Mouse (Mus musculus): ENCODE measurements at regions not wholly inside any gene's neighbourhood (a gene's known extent, or its start where the extent isn't known, plus 50 kb on each side); places are given as distances from the start of the nearest gene placed in this dataset.
A peak's percentile ranks its signal among the peaks of the same experiment; 100 is the strongest.

DNA sequence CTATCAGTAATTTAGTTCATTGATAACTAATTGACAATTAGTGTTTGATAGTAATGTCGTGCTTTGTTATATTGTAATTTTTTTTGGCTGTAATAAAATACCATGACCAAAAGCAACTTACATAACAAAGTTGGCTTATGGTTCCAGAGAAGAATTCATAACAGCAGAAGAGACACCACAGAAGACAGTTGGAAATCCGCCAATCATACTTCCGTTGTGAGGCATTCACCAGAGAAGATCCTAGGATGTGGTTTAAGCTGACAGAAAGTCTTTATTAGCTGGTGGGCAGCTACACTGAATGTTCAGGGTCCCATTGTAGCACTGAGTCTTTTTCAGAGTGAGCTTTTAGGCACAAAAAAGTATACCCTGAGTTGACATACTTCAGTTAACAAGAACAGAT lies 109.9 kb downstream of the Sec23a start:
- H3K27ac ChIP-seq (replicated peaks) = no peak overlapping the region
- ATAC-seq (ENCODE audit: low read depth) = no peak
- no peaks in the 10 kb centered on the region for H3K9me3 ChIP-seq
- no peaks in the 10 kb centered on the region for H3K27me3 ChIP-seq
- WGBS = 89% methylated on average over 3 of the region's 3 CpGs
- H3K9ac ChIP-seq = no peak overlapping the region
- H3K4me2 ChIP-seq = no peak overlapping the region
- no peaks in the 10 kb centered on the region for H3K36me3 ChIP-seq
- no peaks in the 10 kb centered on the region for H3K4me1 ChIP-seq (replicated peaks)
- H3K4me3 ChIP-seq = no peak overlapping the region

DNA sequence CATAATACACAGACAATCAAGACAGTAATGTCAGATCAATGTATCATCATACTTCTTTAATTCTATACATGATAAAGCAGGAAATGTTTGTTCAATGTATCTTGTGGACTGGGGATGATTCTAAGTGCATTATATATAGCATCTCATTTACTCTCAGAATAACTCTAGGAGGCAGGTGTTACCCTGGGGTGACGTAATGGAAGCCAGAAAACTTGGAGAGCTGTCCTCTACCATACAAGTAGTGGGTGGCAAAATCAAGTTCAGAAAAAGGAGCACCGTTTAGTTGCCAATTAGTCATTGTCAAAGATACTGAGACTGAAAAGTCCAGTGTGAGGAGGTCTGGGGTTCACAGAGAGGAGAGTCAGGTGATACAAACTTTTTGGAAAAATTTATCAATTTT lies 136.0 kb downstream of the Sec23a start:
- no peaks in the 10 kb centered on the region for H3K27me3 ChIP-seq
- H3K36me3 ChIP-seq = no peaks in the 10 kb centered on the region
- H3K4me2 ChIP-seq = no peak overlapping the region
- H3K27ac ChIP-seq (replicated peaks) = no peak overlapping the region
- no peaks in the 10 kb centered on the region for H3K4me1 ChIP-seq (replicated peaks)
- H3K9me3 ChIP-seq = no peaks in the 10 kb centered on the region
- 86% methylated on average over 2 of the region's 2 CpGs for WGBS
- H3K4me3 ChIP-seq = no peak overlapping the region
- no peak for ATAC-seq (ENCODE audit: low read depth)
- H3K9ac ChIP-seq = no peak overlapping the region

DNA sequence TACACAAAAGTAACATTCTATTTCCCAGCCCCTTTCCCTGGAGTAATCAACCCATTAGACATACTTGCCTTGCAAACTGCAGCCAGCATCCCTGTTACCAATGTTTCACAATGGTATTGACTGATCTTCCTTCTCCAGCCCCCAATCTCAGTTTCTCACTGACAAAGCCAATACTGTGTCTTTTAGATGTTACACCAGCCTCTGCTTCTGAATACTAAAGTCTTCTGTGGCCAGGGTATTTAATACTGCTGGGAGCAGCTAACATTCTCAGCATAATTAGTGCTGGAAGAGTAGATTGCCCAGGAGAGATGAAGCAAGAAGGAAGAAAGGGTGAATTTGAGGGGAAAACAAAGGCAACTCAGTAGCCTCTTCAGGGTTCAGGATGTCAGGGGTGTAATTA lies 139.4 kb downstream of the Sec23a start:
- ATAC-seq (ENCODE audit: low read depth) = no peak
- no peak overlapping the region for H3K27ac ChIP-seq (replicated peaks)
- no peak overlapping the region for H3K9ac ChIP-seq
- no peaks in the 10 kb centered on the region for H3K27me3 ChIP-seq
- no peaks in the 10 kb centered on the region for H3K4me1 ChIP-seq (replicated peaks)
- H3K36me3 ChIP-seq = no peaks in the 10 kb centered on the region
- H3K4me3 ChIP-seq = no peak overlapping the region
- H3K9me3 ChIP-seq = no peaks in the 10 kb centered on the region
- no peak overlapping the region for H3K4me2 ChIP-seq

DNA sequence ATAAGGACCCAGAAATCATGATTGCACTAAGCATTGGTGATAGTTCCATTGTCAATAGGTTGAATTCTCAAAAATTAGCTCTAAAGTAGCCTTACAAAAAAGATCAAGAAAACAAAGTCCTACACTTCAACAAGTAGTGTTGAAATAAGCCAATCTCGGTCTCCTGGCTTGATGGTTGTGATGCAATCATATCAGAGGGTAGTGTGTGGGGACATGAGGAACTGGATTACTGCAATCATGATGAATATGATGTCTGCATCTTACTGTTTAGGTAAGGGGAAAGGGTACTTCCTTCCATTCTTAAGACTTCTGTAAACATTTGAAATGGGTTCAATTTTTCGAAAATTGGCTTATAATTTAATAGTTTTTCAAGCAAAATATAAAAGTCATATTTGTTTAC lies 155.3 kb downstream of the Sec23a start:
- Histone ChIP-seq H3K36me3 (no peaks in the 10 kb centered on the region), H3K4me2 (no peak overlapping the region), H3K9ac (no peak overlapping the region), H3K9me3 (no peaks in the 10 kb centered on the region), H3K27me3 (no peaks in the 10 kb centered on the region), H3K4me3 (no peak overlapping the region), H3K27ac (replicated peaks) (no peak overlapping the region), H3K4me1 (replicated peaks) (no peaks in the 10 kb centered on the region)
- WGBS = 68% methylated on average over 2 of the region's 2 CpGs
- no peak for ATAC-seq (ENCODE audit: low read depth)

DNA sequence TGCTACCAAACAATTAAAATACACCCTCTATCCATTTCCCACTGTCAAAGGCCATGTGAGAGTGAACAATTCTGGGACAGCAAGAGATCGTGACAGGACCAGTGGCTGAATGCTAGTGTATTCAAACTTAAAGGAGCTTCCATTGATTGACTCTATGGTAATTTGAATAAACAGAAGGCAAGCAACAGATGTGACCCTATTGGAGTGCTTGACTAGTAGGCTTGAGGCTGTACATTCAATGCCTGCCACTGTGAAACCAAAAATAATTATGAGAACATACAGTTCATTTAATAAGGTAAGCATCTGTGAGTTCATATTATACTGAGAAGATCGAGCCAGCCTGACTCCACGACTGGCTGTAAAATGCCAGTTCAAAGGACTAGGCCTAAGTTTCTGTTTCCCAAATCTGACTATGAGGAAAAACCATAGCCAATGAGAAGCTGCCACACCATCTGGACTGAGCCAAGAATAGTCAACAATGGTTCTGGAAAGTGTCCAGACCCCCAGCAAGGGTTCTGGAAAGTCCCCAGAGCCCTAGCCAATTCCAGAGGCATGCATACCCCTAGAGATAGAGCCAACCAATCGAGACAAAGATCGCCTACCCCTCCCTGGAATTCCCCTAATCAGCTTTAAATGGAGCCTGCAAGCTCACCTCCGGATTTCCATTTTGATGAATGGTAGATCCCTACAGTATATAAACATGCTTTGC lies 160.0 kb downstream of the Sec23a start:
- ATAC-seq (ENCODE audit: low read depth) = no peak

DNA sequence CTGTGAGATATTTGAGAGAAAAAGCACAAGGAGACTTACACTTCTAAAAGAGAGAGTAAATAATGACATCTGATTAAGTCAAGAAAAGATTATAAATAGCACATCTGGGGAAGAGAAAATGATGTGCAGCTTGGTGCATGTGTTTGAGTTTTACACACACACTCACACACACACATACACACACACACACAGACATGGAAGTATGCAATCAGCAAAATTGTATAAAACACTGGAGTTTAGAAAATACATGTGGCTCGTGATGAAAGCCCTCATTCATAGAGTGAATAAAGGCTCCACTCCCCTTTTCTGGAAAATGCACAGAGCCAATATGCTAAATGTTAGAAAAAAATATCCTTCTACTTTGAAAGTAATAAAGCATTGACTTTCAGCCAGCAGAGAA lies 182.2 kb downstream of the Sec23a start:
- Histone ChIP-seq H3K9me3 (no peaks in the 10 kb centered on the region), H3K4me2 (no peak overlapping the region), H3K9ac (no peak overlapping the region), H3K27ac (replicated peaks) (no peak overlapping the region), H3K4me3 (no peak overlapping the region), H3K4me1 (replicated peaks) (no peaks in the 10 kb centered on the region), H3K36me3 (no peaks in the 10 kb centered on the region), H3K27me3 (no peaks in the 10 kb centered on the region)
- 72% methylated on average over 1 of the region's 1 CpGs for WGBS
- ATAC-seq (ENCODE audit: low read depth) = no peak

More for the DNA sequence above, 160.0 kb downstream of the Sec23a start:
- Histone ChIP-seq H3K4me3 (no peak overlapping the region), H3K9ac (no peak overlapping the region), H3K27ac (replicated peaks) (no peak overlapping the region), H3K36me3 (no peaks in the 10 kb centered on the region), H3K4me2 (no peak overlapping the region), H3K4me1 (replicated peaks) (no peaks in the 10 kb centered on the region), H3K9me3 (no peaks in the 10 kb centered on the region), H3K27me3 (no peaks in the 10 kb centered on the region)
- WGBS = 76% methylated on average over 6 of the region's 6 CpGs

DNA sequence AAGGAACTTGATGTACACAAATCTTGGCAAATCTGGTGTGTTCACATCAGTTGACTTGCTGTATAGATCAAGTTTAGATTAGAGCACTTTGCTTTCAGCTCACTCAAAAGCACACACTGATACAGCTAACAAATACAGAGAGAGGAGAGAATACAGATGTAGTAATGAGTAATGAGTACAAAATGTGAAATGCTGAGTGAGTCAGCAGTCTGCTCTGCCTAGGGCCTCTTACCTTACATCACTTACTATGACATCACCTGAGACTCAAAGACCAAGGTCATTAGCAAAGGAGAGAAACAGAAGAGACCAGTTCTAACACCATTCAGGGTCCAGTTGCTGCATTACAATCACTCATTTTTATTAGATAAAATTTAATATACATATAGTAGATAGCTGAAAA lies 184.0 kb downstream of the Sec23a start:
- no peak overlapping the region for H3K27ac ChIP-seq (replicated peaks)

DNA sequence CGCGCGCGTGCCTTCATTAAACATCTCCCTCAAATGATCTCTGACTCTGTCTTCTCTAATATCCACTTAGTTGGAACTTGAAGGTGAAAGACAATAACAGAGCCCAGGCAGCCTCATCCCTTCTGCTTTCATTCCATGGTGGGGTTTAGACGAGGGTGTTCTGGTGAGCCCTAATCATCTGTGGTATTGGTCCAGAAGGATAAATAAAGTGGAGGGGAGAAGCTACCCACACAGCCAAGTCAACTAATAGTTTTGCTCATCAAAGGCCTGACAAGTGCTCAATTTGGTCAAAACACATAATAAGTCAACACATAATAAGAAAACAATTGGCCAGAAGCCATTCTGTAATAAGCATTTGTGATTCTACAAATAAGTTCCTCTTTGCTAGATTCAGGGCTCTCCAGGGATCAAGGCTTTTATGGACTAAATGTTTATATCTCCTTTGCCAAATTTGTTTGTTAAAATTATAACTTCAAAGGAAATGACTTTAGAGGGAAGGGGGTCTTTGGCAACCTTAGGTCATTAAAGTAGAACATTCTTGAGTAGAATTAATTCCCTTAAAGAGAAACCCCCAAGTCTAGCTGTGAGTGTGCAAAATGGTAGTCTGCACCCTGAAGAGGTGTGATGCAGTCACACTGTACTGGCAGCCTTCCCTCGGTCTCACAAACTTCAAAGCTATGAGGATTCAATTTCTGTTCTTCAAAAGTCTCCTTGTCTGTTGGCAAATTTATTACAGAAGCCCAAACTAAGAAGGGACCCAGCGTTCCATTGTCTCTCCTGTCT lies 186.5 kb downstream of the Sec23a start:
- no peak overlapping the region for H3K4me2 ChIP-seq
- H3K9me3 ChIP-seq = no peaks in the 10 kb centered on the region
- no peak overlapping the region for H3K27ac ChIP-seq (replicated peaks)
- 85% methylated on average over 7 of the region's 7 CpGs for WGBS
- no peaks in the 10 kb centered on the region for H3K27me3 ChIP-seq
- no peak for ATAC-seq (ENCODE audit: low read depth)
- H3K4me1 ChIP-seq (replicated peaks) = no peaks in the 10 kb centered on the region
- H3K36me3 ChIP-seq = no peaks in the 10 kb centered on the region
- no peak overlapping the region for H3K4me3 ChIP-seq
- no peak overlapping the region for H3K9ac ChIP-seq

More for the DNA sequence above, 184.0 kb downstream of the Sec23a start:
- Histone ChIP-seq H3K36me3 (no peaks in the 10 kb centered on the region), H3K4me3 (no peak overlapping the region), H3K27me3 (no peaks in the 10 kb centered on the region), H3K4me1 (replicated peaks) (no peaks in the 10 kb centered on the region), H3K9me3 (no peaks in the 10 kb centered on the region), H3K9ac (no peak overlapping the region), H3K4me2 (no peak overlapping the region)
- no peak for ATAC-seq (ENCODE audit: low read depth)

DNA sequence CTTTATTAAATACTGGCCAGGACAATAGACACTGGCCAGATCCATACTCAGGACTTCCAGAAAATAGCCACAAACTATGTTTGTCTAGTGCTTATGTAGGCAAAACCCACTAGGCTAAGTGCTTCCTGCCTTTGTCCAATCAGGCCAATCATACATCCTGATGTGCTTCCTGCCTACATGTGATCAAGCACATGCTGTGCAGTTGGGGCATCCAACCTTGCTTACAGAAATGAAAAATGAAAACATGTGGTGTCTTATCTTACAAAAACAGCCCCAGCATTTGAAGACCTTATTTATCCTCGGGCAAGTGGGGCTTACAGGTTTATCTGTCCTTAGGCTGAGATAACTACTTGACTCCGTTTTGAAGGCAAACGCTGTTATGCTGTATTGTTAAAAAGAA lies 188.8 kb downstream of the Sec23a start:
- H3K4me2 ChIP-seq = no peak overlapping the region
- no peak for ATAC-seq (ENCODE audit: low read depth)
- H3K4me1 ChIP-seq (replicated peaks) = no peaks in the 10 kb centered on the region
- 84% methylated on average over 3 of the region's 3 CpGs for WGBS
- H3K4me3 ChIP-seq = no peak overlapping the region
- H3K9ac ChIP-seq = no peak overlapping the region
- H3K27me3 ChIP-seq = no peaks in the 10 kb centered on the region
- no peaks in the 10 kb centered on the region for H3K36me3 ChIP-seq
- H3K9me3 ChIP-seq = no peaks in the 10 kb centered on the region
- H3K27ac ChIP-seq (replicated peaks) = no peak overlapping the region

DNA sequence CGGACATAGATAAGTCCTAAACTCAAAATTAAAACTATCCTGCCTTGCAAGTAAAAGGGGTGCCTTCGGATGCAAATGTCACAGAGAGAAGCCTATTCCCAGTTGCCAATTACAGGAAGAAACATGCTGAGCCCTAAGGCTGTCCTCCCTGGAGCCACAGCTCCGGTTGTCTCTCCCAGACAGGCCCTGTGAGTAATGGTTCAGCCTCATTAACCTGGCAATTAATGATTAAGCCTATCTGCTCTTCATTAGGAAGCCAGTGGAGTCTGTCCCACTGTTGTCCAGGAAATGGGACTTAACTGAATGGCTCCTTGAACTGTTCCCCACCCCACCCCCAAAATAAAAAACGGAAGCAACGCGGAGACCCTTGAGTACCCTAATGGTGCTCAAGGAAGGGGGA lies 207.7 kb downstream of the Sec23a start:
- peaks cover 8% of the 10 kb centered on the region for H3K4me1 ChIP-seq (replicated peaks)
- H3K27ac ChIP-seq (replicated peaks) = no peak overlapping the region
- no peak overlapping the region for H3K9ac ChIP-seq
- H3K36me3 ChIP-seq = no peaks in the 10 kb centered on the region
- no peak overlapping the region for H3K4me2 ChIP-seq
- H3K9me3 ChIP-seq = no peaks in the 10 kb centered on the region
- WGBS = 30% methylated on average over 6 of the region's 6 CpGs
- H3K4me3 ChIP-seq = no peak overlapping the region
- ATAC-seq (ENCODE audit: low read depth) = peak; percentile 74; the same call in 1 of the 2 replicates
- H3K27me3 ChIP-seq = no peaks in the 10 kb centered on the region

DNA sequence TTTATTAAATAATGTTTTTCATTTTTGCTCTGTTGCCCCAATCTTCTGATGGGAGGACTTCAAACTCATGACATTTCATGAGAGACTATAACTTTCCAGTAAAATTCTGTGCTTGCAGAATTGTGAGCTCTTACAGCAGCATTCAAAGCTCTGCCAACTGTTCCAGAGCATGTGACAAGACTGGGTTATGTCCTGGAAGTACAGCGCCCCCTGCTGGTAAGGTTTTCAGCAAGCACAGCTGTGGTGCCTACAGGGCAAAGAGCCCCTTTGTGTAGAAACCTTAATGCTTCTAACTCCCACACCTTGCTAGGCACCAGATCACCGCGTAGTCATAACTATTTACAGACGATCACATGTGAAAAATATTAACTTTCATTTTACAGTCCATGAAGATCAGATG lies 209.4 kb downstream of the Sec23a start:
- WGBS = 29% methylated on average over 4 of the region's 4 CpGs
- peak; percentile 82; the same call in 1 of the 2 replicates for ATAC-seq (ENCODE audit: low read depth)
- Histone ChIP-seq H3K36me3 (no peaks in the 10 kb centered on the region), H3K9ac (no peak overlapping the region), H3K4me1 (replicated peaks) (peaks cover 8% of the 10 kb centered on the region), H3K4me2 (no peak overlapping the region), H3K27me3 (no peaks in the 10 kb centered on the region), H3K4me3 (no peak overlapping the region), H3K9me3 (no peaks in the 10 kb centered on the region), H3K27ac (replicated peaks) (no peak overlapping the region)
